Mouse (Mus musculus) heart, embryonic 16.5 days (tissue): ENCODE results near the gene Plvap. TPM values are rescaled to one million over a fixed set of nuclear protein-coding genes. Genes with fewer than 3 reads are reported as not detected.

Experiments used
- ATAC-seq: fragments of 200-750 bp; cut with Nextera tagmentation; replicated peaks from 2 replicates; pipeline ENCODE4 v1.8.0; 2017; ENCODE audit warnings: moderate number of reproducible peaks; ENCODE audit not compliant: insufficient read depth, low FRiP score; ENCODE audit errors: extremely low read depth
- H3K27ac ChIP-seq: fragments of 300-500 bp; sonication (generic); 2 replicates; pipeline ENCODE4 v1.5.1; 2014; ENCODE audit warnings: mild to moderate bottlenecking, low read length, control low read depth, moderate library complexity
- H3K27me3 ChIP-seq: fragments of 300-500 bp; sonication (generic); 2 replicates; pipeline ENCODE4 v1.6.1; 2014; ENCODE audit warnings: low read length, mixed read lengths; ENCODE audit not compliant: control insufficient read depth, insufficient read depth
- H3K36me3 ChIP-seq: fragments of 300-500 bp; sonication (generic); 2 replicates; pipeline ENCODE4 v1.6.1; 2014; ENCODE audit not compliant: control insufficient read depth, insufficient read depth
- H3K4me1 ChIP-seq: fragments of 300-500 bp; sonication (generic); 2 replicates; pipeline ENCODE4 v1.6.1; 2014; ENCODE audit warnings: low read length, mixed read lengths; ENCODE audit not compliant: control insufficient read depth, insufficient read depth
- H3K4me2 ChIP-seq: fragments of 300-500 bp; sonication (generic); 2 replicates; pipeline ENCODE4 v1.6.1; 2014; ENCODE audit warnings: low read depth, mild to moderate bottlenecking, control low read depth, low read length
- H3K4me3 ChIP-seq: fragments of 300-500 bp; sonication (generic); 2 replicates; pipeline ENCODE4 v1.5.1; 2014; ENCODE audit warnings: mild to moderate bottlenecking, control low read depth, low read length
- H3K9ac ChIP-seq: fragments of 300-500 bp; sonication (generic); 2 replicates; pipeline ENCODE4 v1.6.1; 2014; ENCODE audit warnings: low read length, control low read depth
- H3K9me3 ChIP-seq: fragments of 300-500 bp; sonication (generic); replicated peaks from 2 replicates; pipeline ENCODE4 v1.6.1; 2016; ENCODE audit warnings: low read length; ENCODE audit not compliant: control insufficient read depth
- WGBS: fragments of 180-500 bp; shearing (Covaris S2); extraction: QIAGEN DNeasy Blood & Tissue Kit; methylation state at CpG from one replicate; pipeline ENCODE4 v1.1.7; 2014; 5-methylcytosine and 5-hydroxymethylcytosine counted together
- polyA plus RNA-seq: library from polyadenylated mRNA; unstranded; fragments of >200 nt; fragmentation: Nextera tagmentation; extraction: Ambion mirVana; gene quantifications from 2 replicates; pipeline ENCODE4 v1.2.1, GENCODE M21; 2015

Gene Plvap
- polyA plus RNA-seq, 1 experiment from 2014 or later: 106 TPM

GRCm38 (mm10) chr8:71468001-71468400 is 43.6 kb downstream of the Plvap start:
- ATAC-seq: no peak
- peaks cover 4% of the 10 kb centered on the region for H3K36me3 ChIP-seq
- WGBS: 88% methylated on average over 1 of the region's 1 CpGs
- H3K27ac ChIP-seq: no peak overlapping the region
- H3K4me3 ChIP-seq: no peak overlapping the region
- no peak overlapping the region for H3K9ac ChIP-seq
- H3K4me2 ChIP-seq: no peak overlapping the region
- no peaks in the 10 kb centered on the region for H3K27me3 ChIP-seq
- H3K9me3 ChIP-seq: no peaks in the 10 kb centered on the region
- H3K4me1 ChIP-seq: peaks cover 28% of the 10 kb centered on the region

DNA sequence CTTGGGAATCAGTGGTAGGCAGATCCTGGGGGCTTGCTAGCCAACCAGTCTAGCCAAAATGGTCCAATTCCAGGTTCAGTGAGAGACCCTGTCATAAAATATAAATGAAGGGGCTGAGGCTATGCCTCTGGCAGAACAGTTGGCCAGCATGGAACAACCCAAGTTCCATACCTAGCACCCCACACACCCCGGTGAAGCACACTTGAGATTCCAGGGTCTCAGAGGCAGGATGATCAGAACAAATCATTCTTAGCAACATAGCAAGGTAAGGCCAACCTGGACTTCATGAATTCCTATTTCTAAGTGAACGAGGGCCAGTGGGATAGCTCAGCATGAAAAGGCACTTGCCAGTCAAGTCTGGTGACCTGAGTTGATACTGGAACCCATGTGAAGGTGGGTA is 44.4 kb downstream of the Plvap start:
- H3K4me3 ChIP-seq: no peak overlapping the region
- H3K27ac ChIP-seq: no peak overlapping the region
- peaks cover under 1% of the 10 kb centered on the region for H3K36me3 ChIP-seq
- no peak overlapping the region for H3K4me2 ChIP-seq
- no peaks in the 10 kb centered on the region for H3K27me3 ChIP-seq
- WGBS: 85% methylated on average over 2 of the region's 2 CpGs
- no peak overlapping the region for H3K9ac ChIP-seq
- H3K4me1 ChIP-seq: peaks cover 31% of the 10 kb centered on the region
- ATAC-seq: no peak
- H3K9me3 ChIP-seq: no peaks in the 10 kb centered on the region

DNA sequence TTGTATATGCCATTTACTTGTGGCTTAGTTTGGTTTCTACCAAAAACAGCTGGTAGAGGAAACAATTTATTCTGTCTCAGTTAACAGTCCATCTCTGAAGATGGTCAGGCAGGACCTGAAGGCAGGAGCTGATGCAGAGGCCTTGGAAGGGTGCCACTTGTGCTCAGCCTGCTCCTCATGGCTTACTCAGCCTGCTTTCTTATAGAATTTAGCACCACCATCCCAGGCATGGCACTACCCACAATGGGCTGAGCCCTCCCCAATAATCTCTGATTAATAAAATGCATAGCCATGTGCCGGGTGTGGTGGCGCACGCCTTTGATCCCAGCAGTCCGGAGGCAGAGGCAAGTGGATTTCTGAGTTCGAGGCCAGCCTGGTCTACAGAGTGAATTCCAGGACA is 45.4 kb downstream of the Plvap start:
- WGBS: 97% methylated on average over 5 of the region's 5 CpGs
- Histone ChIP-seq H3K9ac (no peak overlapping the region), H3K36me3 (peaks cover 2% of the 10 kb centered on the region; the same call in 1 of the 2 replicates), H3K4me1 (peaks cover 32% of the 10 kb centered on the region), H3K4me3 (no peak overlapping the region), H3K27me3 (no peaks in the 10 kb centered on the region), H3K4me2 (no peak overlapping the region), H3K27ac (no peak overlapping the region), H3K9me3 (no peaks in the 10 kb centered on the region)
- no peak for ATAC-seq

DNA sequence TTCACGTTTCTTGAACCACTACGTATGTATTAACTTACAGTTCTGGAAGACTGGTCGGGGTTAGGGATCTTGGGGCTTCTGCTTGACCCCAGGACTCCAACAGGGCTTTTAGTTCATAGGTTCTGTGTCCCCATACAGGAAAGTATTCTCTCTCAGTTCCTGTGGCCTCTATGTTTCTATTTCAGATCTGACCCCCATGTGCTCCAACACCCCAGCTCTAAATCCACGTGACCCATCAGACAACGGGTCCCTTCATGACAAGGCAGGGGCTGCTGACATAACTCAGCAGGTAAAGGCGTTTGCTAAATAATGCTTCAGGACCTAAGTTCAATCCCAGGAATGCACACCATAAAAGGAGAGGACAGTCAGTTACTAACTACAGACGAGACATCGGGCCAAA is 45.8 kb downstream of the Plvap start:
- Histone ChIP-seq H3K36me3 (peaks cover 6% of the 10 kb centered on the region), H3K9me3 (no peaks in the 10 kb centered on the region), H3K4me3 (peak overlapping the region; percentile 71), H3K27ac (no peak overlapping the region), H3K9ac (peak overlapping the region; percentile 87), H3K4me1 (peaks cover 32% of the 10 kb centered on the region), H3K27me3 (no peaks in the 10 kb centered on the region), H3K4me2 (peak overlapping the region; percentile 78)
- no peak for ATAC-seq
- WGBS: 63% methylated on average over 8 of the region's 8 CpGs

GRCm38 (mm10) chr8:71464513-71465500 is 46.7 kb downstream of the Plvap start, which contains the start of gene Mrpl34:
Gene Mrpl34, plus strand, starts transcription at chr8:71464959.
- no peaks in the 10 kb centered on the region for H3K27me3 ChIP-seq
- H3K9ac ChIP-seq: peak within 1 kb of the TSS; percentile 87
- under 1% methylated on average over 59 of the region's 59 CpGs for WGBS
- peak within 1 kb of the TSS; percentile 78 for H3K4me2 ChIP-seq
- peaks cover 24% of the 10 kb centered on the region for H3K4me1 ChIP-seq
- H3K9me3 ChIP-seq: no peaks in the 10 kb centered on the region
- peak; percentile 80 for ATAC-seq
- peak within 1 kb of the TSS; percentile 97 for H3K27ac ChIP-seq
- H3K36me3 ChIP-seq: peaks cover 11% of the 10 kb centered on the region
- peak within 1 kb of the TSS; percentile 71 for H3K4me3 ChIP-seq

- H3K9me3 ChIP-seq: no peaks in the 10 kb centered on the region
- under 1% methylated on average over 55 of the region's 55 CpGs for WGBS
- H3K4me3 ChIP-seq: peak within 1 kb of the TSS; percentile 71
- H3K4me1 ChIP-seq: peaks cover 21% of the 10 kb centered on the region
- H3K36me3 ChIP-seq: peaks cover 15% of the 10 kb centered on the region
- peak within 1 kb of the TSS; percentile 78 for H3K4me2 ChIP-seq
- H3K27me3 ChIP-seq: no peaks in the 10 kb centered on the region
- peak within 1 kb of the TSS; percentile 97 for H3K27ac ChIP-seq
- ATAC-seq: peak; percentile 71
- peak within 1 kb of the TSS; percentile 84 for H3K9ac ChIP-seq
Observed at GRCm38 (mm10) chr8:71463188-71464033, 48.1 kb downstream of the Plvap start, which contains the start of gene Abhd8. Gene Abhd8, minus strand, starts transcription at chr8:71463655.

DNA sequence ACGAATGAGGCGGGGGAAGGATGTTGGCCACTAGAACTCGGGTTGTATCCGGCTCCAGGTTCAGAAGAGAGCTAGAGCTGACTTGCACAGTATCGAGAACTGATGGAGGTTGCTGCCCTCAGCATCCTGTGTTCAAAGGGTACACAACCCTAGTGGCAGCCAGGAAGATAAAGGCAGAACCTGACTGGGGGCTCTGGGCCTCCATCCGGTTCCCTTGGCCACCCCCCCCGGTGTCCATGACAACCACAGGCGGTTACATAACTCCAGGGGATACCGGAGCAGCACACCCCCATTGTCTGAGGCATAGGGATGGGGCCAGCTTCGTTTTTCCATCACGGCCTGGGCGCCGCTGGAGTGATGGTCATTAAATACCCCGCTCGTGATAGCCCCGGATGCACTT is 48.8 kb downstream of the Plvap start:
- H3K27ac ChIP-seq: peak overlapping the region; percentile 61

GRCm38 (mm10) chr8:71462191-71462590 is 49.4 kb downstream of the Plvap start:
- H3K4me2 ChIP-seq: peak overlapping the region; percentile 78
- no peak overlapping the region for H3K9ac ChIP-seq
- no peaks in the 10 kb centered on the region for H3K27me3 ChIP-seq
- no peak for ATAC-seq
- H3K27ac ChIP-seq: peak overlapping the region; percentile 8; the same call in 1 of the 2 replicates
- H3K36me3 ChIP-seq: peaks cover 20% of the 10 kb centered on the region
- H3K4me1 ChIP-seq: peaks cover 21% of the 10 kb centered on the region
- WGBS: 73% methylated on average over 4 of the region's 4 CpGs
- H3K9me3 ChIP-seq: no peaks in the 10 kb centered on the region
- H3K4me3 ChIP-seq: no peak overlapping the region; the same call in 1 of the 2 replicates

More for the DNA sequence above, 48.8 kb downstream of the Plvap start:
- Histone ChIP-seq H3K36me3 (peaks cover 18% of the 10 kb centered on the region), H3K4me2 (peak overlapping the region; percentile 78), H3K9me3 (no peaks in the 10 kb centered on the region), H3K4me1 (peaks cover 21% of the 10 kb centered on the region), H3K4me3 (peak overlapping the region; percentile 71), H3K9ac (peak overlapping the region; percentile 84), H3K27me3 (no peaks in the 10 kb centered on the region)
- 6% methylated on average over 16 of the region's 16 CpGs for WGBS
- ATAC-seq: no peak
